Mouse (Mus musculus) ES-Bruce4 (cell line): ENCODE results near the gene Txlnb.

ENCODE experiments used
- CTCF ChIP-seq: IDR thresholded peaks from one replicate; pipeline ENCODE4 v1.8.1; 2011; ENCODE audit warnings: low read depth, low read length
- POLR2A ChIP-seq: IDR thresholded peaks from one replicate; pipeline ENCODE4 v1.8.1; 2011; ENCODE audit warnings: low read length; ENCODE audit not compliant: insufficient read depth

DNA sequence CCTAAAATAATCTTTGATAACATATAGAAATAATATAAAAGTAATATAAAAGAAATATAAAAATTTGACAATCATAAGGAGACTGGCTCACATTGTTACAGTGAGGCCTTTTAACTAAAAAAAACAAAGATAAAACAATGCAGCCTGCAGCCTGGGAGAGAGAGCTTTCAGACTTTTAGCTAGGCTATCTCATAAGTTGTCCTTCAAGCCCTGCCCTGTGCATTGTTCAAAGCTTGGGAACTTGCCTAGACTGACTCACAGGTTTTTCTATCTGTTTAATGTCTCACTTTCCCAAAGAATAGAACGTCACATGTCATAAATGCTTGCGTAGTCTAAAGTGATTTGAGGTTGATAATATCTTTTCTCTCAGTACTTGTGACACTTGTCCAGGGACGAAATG is 36.3 kb upstream of the Txlnb start:
- TF ChIP-seq POLR2A = no peak
- TF ChIP-seq CTCF = no peak
